Mouse (Mus musculus) embryonic fibroblast, embryonic 13.5 days (primary cell): ENCODE measurements around the gene B3galnt2.

Experiments used
- CTCF ChIP-seq: IDR thresholded peaks from 2 replicates; pipeline ENCODE4 v1.5.1; 2011; ENCODE audit warnings: mild to moderate bottlenecking, control low read depth, low read length, moderate library complexity, borderline replicate concordance; ENCODE audit not compliant: insufficient read depth
- POLR2A ChIP-seq: IDR thresholded peaks from 2 replicates; pipeline ENCODE4 v1.6.1; 2011; ENCODE audit warnings: low read depth, mild to moderate bottlenecking, control low read depth, low read length, moderate library complexity

DNA sequence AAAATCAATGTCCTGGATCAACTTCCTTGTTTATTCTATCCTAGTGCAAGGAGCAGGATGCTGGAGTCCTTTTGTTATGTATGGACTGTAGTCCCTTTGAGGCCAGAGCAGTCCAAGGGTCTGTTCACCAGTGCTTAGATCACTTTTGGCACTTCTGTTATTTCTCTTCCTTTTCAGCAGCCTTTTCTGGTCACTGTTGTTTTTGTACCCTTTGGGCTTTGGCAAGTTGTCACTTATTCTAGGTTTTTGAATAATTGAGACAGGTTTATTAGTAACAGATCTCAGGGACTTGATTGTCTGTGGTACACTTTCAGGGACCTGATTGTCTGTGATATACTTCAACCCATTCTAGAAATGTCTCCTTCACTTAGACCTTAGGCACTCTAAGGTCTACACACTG lies 31.7 kb upstream of the B3galnt2 start:
- TF ChIP-seq CTCF (no peak), POLR2A (no peak)
